Mouse (Mus musculus): ENCODE results near the gene Slc44a4.
"Not testable (repeated sequence)": the region's sequence is repeated elsewhere in the genome, so short reads cannot be mapped to it uniquely, and the experiment has no call there.

- TF ChIP-seq CTCF (IDR thresholded peaks at IDR 0.05; ENCODE audit: borderline replicate concordance, control insufficient read depth, extremely low read depth, insufficient read depth, low read length, poor library complexity); POLR2A (IDR thresholded peaks at IDR 0.05; ENCODE audit: control insufficient read depth, extremely low read depth, insufficient read depth, low read length, poor library complexity): not testable (repeated sequence)
These were observed 12.3 kb upstream of the Slc44a4 start for GRCm38 (mm10) chr17:34901948-34902347.
